Mouse (Mus musculus) 3134 (cell line): ENCODE data around the gene Wbp1l.

Experiments used
- DNase-seq: peaks from one replicate; pipeline ENCODE4 v3.0.0-alpha.2; 2011; ENCODE audit warnings: low spot score; ENCODE audit not compliant: insufficient read length; ENCODE audit errors: extremely low read depth

The Wbp1l gene

GRCm38 (mm10) chr19:46656151-46656840 lies 57.4 kb downstream of the Wbp1l start:
- no peak for DNase-seq

- no peak for DNase-seq
These were observed 58.6 kb downstream of the Wbp1l start for GRCm38 (mm10) chr19:46657339-46658020.

DNA sequence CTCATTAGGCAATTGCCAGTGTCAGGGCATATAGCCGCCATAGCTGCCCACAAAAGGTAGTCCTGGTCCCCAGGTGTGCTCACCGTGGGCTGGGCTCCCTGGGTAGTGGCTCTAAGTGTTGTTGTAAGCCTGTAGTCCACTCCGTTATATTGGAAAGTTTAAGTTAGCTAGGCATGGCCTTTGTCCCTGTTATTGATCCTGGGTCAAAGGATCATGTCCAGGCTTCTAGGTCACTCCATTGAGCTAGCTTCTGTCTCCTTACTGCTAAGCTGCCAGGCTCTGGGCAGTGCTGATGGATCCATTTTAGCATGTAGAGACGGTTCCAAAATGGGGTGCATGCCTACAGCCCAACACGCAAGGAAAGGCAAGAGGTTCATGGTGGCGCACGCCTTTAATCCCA lies 59.5 kb downstream of the Wbp1l start:
- DNase-seq = no peak

GRCm38 (mm10) chr19:46658851-46659250 lies 60.0 kb downstream of the Wbp1l start:
- no peak for DNase-seq

DNA sequence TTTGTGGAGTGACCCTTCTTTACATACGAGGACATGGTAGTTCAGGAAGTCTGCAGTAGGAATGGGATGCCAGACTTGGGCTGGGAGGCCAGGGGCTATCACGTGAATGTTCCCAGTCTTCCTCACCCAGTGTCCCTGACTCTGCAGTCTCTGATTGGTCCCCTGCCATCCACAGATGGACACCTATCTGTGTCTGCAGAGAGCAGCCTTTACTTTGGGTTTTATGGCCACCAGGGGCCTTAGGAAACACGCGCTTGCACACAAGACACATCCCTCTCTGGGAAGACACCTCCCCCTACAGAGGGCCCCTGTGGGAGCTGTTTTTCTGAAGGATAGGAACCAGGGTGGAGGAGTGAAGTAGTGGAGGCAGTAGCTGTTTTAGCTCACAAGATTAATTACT lies 62.6 kb downstream of the Wbp1l start:
- DNase-seq = no peak

GRCm38 (mm10) chr19:46662214-46662613 lies 63.3 kb downstream of the Wbp1l start:
- no peak for DNase-seq

DNA sequence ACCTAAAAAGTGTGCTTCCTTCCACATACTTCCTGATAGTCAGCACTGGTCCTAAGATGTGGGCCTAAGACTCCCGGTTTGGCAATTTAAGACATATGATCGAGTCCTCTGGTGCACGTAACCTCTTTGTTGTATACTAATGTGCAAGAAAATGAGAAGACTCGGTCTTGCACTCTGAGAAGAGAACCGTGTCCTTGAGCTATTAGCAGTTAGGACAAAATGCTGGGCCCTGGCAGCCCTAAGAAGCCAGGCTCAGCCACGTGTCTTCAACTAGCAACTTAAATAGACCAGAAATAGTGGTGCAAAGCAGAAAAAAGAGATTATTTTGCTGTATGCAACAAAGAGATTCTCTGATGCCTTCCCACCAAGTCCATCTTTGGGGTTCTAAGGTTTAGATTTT lies 63.9 kb downstream of the Wbp1l start:
- no peak for DNase-seq

DNA sequence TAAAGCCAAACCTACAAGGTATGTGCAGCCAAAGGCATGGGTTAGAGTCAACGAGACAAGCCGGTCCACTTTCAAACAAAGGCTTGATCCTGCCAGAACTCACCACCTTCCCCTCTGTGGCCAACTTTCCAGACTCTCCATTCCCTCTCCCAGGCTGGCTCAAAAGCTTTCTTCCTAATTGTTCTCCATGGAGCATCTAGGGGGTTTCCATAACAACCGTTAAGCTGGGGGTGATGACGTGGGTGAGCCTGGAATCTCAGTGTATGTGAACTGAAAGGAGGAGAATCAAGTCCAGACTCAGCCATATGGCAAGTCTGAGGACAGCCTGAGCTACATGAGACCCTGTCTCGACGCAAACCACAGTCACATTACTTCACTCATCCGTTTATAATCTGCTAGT lies 66.6 kb downstream of the Wbp1l start:
- DNase-seq = no peak

DNA sequence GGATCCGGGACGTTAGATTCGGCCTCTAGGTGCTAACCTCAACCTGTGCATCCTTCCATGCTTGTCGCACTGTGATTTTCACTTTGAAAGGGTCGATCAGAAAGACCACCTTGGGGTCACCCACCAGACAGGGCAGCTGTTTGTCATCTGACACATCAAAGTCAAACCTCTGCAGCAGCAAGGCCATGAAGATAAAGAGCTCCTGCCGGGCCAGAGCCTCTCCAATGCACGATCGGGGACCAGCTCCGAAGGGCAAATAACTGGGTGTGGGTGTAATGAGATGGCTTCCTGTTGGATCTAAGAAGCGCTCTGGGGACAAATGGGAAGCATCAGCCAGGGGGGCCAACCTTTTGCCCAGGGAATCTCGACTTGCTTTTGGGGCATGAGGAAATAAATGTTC lies 68.4 kb downstream of the Wbp1l start:
- DNase-seq = no peak

DNA sequence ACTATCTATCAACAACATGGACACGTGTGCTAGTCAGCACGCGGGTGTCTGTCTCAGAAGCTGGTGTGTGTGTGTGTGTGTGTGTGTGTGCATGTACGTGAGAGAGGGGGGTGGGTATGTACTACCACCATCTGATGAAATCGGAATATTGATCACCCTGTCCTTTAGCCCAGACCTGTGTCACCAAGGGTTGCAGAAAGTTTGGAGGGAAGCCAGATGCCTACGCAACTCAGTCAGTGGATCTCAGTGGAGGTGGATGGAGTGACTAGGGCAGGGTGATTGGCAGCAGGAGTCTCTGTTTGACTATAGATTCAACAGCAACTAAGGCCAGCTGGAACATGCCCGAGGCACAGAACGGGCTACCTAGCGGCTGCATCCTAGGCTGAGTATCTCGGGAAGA lies 69.4 kb downstream of the Wbp1l start:
- DNase-seq = no peak

DNA sequence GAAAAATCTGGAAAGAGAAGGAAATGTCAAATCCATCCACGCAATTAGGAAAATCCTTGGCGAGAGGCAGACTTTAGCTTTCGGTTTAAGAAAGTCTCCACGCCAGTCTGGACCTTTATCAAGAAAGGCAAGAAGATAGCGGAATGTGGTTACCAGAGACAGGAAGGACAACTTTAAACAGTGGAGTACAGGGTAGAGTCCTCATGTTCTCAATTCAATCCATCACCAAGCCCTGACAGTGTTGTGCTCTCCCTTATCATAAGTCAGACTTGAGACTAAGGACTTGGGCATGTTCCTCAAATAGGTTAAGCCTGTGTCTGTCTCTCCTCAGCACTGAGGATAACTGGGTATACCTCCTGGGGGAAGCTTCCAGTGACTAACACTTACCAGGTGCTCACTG lies 70.9 kb downstream of the Wbp1l start:
- DNase-seq = no peak

DNA sequence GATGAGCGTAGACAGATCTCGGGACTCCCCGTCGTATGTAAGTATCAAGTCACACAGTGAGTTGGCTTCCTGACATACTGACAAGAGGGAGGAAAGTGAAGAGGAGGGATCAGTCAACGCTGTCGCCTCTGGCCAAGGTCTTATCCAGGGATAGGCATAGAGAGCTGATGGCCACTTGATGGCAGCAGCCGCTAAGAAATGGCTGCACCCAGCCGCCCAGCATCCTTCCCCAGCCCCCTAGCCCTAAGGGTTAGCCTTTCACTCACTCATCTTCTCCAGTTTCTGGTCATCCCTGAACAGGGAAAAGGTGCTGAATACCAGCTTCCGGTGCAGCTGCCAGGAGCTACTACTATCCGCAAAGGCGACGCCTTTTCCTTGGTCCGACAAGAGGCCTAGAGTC lies 71.8 kb downstream of the Wbp1l start:
- DNase-seq = peak; percentile 30

DNA sequence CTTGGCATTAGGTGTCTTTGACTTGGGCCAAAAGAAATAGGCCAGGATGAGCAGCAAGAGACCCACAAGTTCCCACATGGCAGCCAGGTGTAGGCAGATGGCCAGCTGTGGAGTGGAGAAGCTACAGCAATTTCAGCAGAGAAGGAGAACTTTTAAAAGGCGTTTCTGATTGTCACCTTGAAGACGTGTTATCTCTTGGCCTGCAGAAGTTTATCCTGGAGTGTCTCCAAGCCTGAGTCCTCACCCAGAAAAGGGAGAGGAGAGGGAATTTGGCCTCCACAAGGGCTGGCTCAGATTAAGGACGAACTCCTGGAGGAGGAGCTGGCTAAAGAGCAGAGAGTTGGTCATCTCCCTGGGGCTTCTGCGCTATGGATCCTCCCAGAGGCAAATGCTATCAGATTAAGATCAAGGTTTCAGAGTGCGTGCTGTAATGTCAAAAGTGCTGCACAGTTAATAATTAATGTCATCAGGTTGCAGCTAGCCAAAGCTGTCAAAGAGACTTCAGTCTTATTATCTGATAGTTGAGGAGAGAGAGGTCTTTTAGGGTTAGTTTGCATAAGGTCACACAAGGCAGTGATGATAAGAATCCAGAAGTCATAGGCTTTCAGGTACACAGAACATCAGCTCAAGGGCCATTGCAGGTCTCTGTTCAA lies 74.0 kb downstream of the Wbp1l start, which contains the start of gene Cyp17a1:
Gene Cyp17a1 (minus strand): TSS at position 407 of the 653 bp plus-strand sequence.
- no peak for DNase-seq

DNA sequence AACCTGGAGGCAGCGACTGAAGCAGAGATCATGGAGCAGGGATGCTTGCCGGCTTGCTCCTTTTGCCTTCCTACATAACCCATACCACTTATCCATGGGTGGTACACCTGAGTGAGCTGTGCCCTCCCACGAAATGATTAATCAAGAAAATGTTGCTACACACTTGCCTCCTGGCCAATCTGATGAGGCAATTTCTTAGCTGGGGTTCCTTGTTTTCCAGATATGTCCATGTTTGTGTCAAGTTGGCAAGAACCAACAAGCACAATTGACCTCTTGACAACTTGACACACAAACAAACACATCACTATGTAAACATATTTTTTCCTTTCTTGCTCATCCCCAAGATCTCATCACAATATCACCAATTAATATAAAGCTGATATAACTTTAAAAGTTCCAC lies 76.8 kb downstream of the Wbp1l start:
- DNase-seq = no peak

DNA sequence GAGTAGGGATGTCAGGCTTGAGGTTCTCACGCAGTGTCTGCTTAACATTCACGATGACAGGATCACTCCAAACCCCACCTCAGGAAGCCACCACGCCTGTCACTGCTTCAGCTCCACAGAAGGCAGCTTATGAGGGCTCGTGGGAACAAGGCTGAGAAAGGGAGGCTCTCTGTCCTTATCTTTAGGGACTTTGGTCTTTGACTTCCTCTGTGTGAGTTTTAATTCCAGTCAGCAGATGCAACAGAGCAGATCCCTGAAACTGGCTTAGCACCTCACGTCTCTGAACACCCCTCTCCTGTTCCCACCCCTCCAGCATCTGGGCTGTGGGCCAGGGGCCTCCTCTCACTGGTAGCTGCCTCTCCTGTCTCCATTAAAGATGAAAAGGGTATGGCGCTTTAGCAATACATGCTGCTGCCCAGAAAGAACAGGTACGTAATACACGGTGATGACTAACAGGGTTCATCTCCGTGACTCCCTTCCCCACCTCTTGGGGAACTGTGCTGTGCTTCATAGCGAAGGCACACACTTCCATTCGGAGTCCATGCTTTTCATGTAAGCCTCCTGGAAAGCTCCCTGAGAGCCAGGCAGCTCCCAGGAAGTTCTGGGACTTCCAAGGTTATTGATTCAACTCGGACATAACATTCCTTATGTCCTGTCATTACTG lies 81.0 kb downstream of the Wbp1l start:
- DNase-seq = no peak

DNA sequence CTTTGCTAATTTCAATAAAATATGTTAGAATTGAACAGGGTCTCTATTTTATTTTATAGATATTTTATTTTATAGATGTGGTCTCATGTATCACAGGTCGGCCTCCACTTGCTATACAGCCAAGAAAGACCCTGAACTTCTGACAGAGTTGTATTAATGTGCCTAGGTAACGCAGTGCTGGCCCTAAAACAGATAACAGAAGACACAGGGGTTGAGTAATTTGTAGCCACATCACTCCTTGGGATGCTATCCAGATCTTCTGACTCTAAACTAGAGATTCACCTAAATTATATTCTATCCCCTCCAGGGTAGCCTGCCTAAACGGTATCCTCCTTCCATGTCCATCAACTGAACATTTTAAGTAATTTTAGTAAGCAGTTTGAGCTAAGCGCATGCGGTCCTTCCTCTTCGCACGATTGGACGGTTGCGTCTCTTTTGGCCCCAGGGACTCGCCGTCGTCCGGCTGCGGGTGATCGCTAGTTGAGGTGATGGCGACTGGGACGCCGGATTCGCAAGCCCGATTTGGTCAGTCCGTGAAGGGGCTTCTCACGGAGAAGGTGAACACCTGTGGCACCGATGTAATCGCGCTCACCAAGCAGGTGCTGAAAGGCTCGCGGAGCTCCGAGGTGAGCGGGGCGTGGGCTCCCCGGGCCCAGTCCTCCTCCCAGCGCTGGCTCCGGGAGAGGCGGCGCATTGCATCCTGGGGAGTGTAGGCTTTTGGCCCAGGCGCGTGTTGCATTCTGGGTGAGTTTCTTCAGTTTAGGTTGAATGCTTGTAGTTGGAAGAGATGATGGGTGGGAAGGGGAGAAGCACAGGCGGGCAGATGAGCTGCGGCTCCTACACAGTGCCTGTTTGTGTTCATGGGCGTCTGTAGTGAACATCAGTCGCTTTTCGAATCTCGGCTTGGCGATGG lies 90.8 kb downstream of the Wbp1l start, which contains the start of gene Borcs7:
Gene Borcs7 (plus strand): TSS at position 447 of the 913 bp plus-strand sequence.
- DNase-seq = peak; percentile 90

DNA sequence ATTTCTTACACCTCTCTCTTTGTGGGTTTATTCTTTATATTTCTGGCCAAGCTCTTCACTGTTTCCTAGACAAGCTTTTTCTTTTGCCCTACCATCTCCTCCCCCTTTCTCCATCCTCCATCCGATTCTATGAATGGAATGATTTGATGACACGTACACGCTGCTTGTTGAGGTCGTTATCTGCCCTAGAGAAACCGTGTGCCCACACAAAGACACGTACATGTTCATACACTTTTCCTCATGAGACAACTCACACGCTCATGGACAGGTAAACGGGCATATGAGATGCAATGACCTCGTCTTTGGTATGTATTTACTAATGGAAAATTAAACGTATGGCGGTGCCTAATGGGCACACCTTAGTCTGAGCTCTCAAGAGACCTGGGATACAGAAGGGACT lies 91.5 kb downstream of the Wbp1l start:
- no peak for DNase-seq

DNA sequence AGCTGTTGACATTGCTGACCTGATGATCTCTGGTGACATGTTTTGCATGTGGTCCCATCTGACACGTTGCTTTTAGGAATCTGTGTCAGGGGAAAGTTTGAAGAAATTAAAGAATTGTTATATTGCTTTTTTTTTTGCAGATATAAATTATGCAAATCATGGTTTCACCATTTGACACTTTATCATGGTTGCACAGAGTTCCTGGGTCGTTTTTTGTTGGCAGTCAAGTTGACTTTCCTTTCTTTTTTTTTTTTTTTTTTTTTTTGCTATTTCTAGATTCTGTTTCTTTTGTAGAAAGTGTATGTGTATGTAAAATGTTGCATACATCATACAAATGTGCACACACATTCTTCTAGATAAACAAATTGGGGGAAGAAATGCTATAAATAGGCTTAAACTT lies 92.2 kb downstream of the Wbp1l start:
- DNase-seq = no peak

DNA sequence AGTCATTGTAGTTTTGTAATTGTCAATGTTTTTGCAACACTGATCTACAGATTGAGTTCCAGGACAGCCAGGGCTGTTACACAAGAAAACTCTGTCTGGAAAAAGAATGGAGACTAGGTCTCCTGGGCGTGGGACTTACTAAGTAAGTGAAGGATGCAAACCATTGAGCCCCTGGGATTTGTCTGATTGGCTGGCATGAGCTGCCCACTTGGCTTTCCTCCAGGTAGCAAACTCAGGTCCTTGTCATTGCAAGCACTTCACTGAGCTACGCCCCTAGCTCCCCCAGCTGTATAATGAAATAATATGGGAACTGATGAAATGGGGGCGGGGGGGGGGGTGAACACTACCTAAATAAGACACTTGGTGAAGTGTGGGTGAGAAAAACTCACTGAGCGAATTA lies 94.3 kb downstream of the Wbp1l start:
- no peak for DNase-seq

DNA sequence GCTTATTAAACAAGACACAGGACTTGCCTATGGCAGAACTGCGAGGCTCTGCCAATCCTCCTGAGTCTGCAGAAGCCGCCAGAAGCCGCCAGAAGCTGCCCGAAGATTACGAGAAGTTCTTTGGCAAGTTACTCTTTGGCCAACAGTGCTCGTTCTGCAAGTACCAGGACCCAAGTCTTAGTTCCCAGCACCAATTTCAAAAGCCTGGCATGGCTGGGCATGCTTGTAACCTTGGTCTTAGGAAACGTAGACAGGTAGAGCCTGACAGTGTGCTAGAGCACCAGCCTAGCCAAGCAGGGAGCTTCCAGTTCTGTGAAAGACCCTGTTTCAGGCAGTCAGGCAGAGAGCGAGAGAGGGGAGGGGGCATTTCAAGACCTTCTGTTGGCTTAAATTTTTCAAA lies 97.6 kb downstream of the Wbp1l start:
- DNase-seq = no peak
